Mouse (Mus musculus): ENCODE results near the gene Unc80. TPM values are rescaled to one million over a fixed set of nuclear protein-coding genes. Genes with fewer than 3 reads are reported as not detected.
"Not testable (repeated sequence)": the region's sequence is repeated elsewhere in the genome, so short reads cannot be mapped to it uniquely, and the experiment has no call there.

Gene Unc80
- polyA plus RNA-seq, 1 experiment from 2014 or later, result 6.8 TPM

GRCm38 (mm10) chr1:66694266-66694665 lies 226.1 kb downstream of the Unc80 start:
- no peak for ATAC-seq (ENCODE audit: low FRiP score, low read depth)
- no peak overlapping the region for H3K27ac ChIP-seq (replicated peaks)
- WGBS, result 78% methylated on average over 5 of the region's 5 CpGs
- no peaks in the 10 kb centered on the region for H3K9me3 ChIP-seq
- no peak overlapping the region for H3K4me2 ChIP-seq
- H3K4me1 ChIP-seq (replicated peaks), result no peaks in the 10 kb centered on the region
- H3K27me3 ChIP-seq, result no peaks in the 10 kb centered on the region
- H3K36me3 ChIP-seq, result no peaks in the 10 kb centered on the region
- H3K4me3 ChIP-seq, result no peak overlapping the region
- no peak overlapping the region for H3K9ac ChIP-seq

GRCm38 (mm10) chr1:66695296-66695695 lies 227.1 kb downstream of the Unc80 start:
- Histone ChIP-seq H3K4me3 (no peak overlapping the region), H3K27ac (replicated peaks) (no peak overlapping the region), H3K4me2 (no peak overlapping the region), H3K27me3 (no peaks in the 10 kb centered on the region), H3K36me3 (no peaks in the 10 kb centered on the region), H3K9me3 (no peaks in the 10 kb centered on the region), H3K4me1 (replicated peaks) (peaks cover 3% of the 10 kb centered on the region; the same call in 1 of the 2 replicates), H3K9ac (no peak overlapping the region)
- WGBS, result 70% methylated on average over 7 of the region's 7 CpGs
- no peak for ATAC-seq (ENCODE audit: low FRiP score, low read depth)

- not testable (repeated sequence) for ATAC-seq (ENCODE audit: low FRiP score, low read depth); H3K27me3 ChIP-seq
- 86% methylated on average over 10 of the region's 10 CpGs for WGBS
These were observed 231.5 kb downstream of the Unc80 start for GRCm38 (mm10) chr1:66699630-66700029.

GRCm38 (mm10) chr1:66700149-66700692 lies 232.1 kb downstream of the Unc80 start:
- H3K36me3 ChIP-seq, result no peaks in the 10 kb centered on the region
- H3K4me3 ChIP-seq, result peak overlapping the region; percentile 61
- peaks cover 34% of the 10 kb centered on the region for H3K4me1 ChIP-seq (replicated peaks)
- no peaks in the 10 kb centered on the region for H3K27me3 ChIP-seq
- peak overlapping the region; percentile 86 for H3K27ac ChIP-seq (replicated peaks)
- no peak overlapping the region for H3K9ac ChIP-seq
- WGBS, result 43% methylated on average over 5 of the region's 5 CpGs
- H3K4me2 ChIP-seq, result peak overlapping the region; percentile 71
- no peaks in the 10 kb centered on the region for H3K9me3 ChIP-seq
- ATAC-seq (ENCODE audit: low FRiP score, low read depth), result peak; percentile 55

More at GRCm38 (mm10) chr1:66699630-66700029, 231.5 kb downstream of the Unc80 start:
- H3K4me1 ChIP-seq (replicated peaks), result peaks cover 34% of the 10 kb centered on the region
- not testable (repeated sequence) for H3K27ac ChIP-seq (replicated peaks); H3K4me2 ChIP-seq; H3K4me3 ChIP-seq; H3K9ac ChIP-seq; H3K9me3 ChIP-seq; H3K36me3 ChIP-seq

- peak; percentile 100 for ATAC-seq (ENCODE audit: low FRiP score, low read depth)
- Histone ChIP-seq H3K9me3 (no peaks in the 10 kb centered on the region), H3K4me1 (replicated peaks) (peaks cover 34% of the 10 kb centered on the region), H3K27me3 (no peaks in the 10 kb centered on the region), H3K36me3 (no peaks in the 10 kb centered on the region), H3K9ac (peak within 1 kb of the TSS; percentile 68), H3K4me2 (peak within 1 kb of the TSS; percentile 71), H3K27ac (replicated peaks) (peak within 1 kb of the TSS; percentile 86), H3K4me3 (peak within 1 kb of the TSS; percentile 61)
- WGBS, result under 1% methylated on average over 73 of the region's 73 CpGs
These were observed 232.8 kb downstream of the Unc80 start, which contains the start of gene Rpe for GRCm38 (mm10) chr1:66700693-66701575. Rpe (plus strand) TSS chr1:66700831.

- H3K27ac ChIP-seq (replicated peaks), result no peak overlapping the region
These were observed 233.4 kb downstream of the Unc80 start for GRCm38 (mm10) chr1:66701576-66701940.

GRCm38 (mm10) chr1:66702623-66703345 lies 234.6 kb downstream of the Unc80 start:
- 87% methylated on average over 4 of the region's 4 CpGs for WGBS
- H3K27ac ChIP-seq (replicated peaks), result no peak overlapping the region
- H3K9me3 ChIP-seq, result no peaks in the 10 kb centered on the region
- no peak overlapping the region for H3K4me3 ChIP-seq
- H3K4me2 ChIP-seq, result peak overlapping the region; percentile 6; the same call in 1 of the 2 replicates
- peaks cover 11% of the 10 kb centered on the region; the same call in 1 of the 2 replicates for H3K36me3 ChIP-seq
- no peak for ATAC-seq (ENCODE audit: low FRiP score, low read depth)
- H3K4me1 ChIP-seq (replicated peaks), result peaks cover 34% of the 10 kb centered on the region
- H3K9ac ChIP-seq, result no peak overlapping the region
- H3K27me3 ChIP-seq, result no peaks in the 10 kb centered on the region

More at GRCm38 (mm10) chr1:66701576-66701940, 233.4 kb downstream of the Unc80 start:
- Histone ChIP-seq H3K9me3 (no peaks in the 10 kb centered on the region), H3K4me2 (peak overlapping the region; percentile 71), H3K27me3 (no peaks in the 10 kb centered on the region), H3K9ac (peak overlapping the region; percentile 68), H3K4me3 (peak overlapping the region; percentile 61), H3K36me3 (peaks cover 3% of the 10 kb centered on the region; the same call in 1 of the 2 replicates), H3K4me1 (replicated peaks) (peaks cover 34% of the 10 kb centered on the region)
- no peak for ATAC-seq (ENCODE audit: low FRiP score, low read depth)
- WGBS, result 40% methylated on average over 2 of the region's 2 CpGs

- 51% methylated on average over 6 of the region's 6 CpGs for WGBS
- no peaks in the 10 kb centered on the region for H3K9me3 ChIP-seq
- no peaks in the 10 kb centered on the region for H3K27me3 ChIP-seq
- no peak for ATAC-seq (ENCODE audit: low FRiP score, low read depth)
- peaks cover 11% of the 10 kb centered on the region; the same call in 1 of the 2 replicates for H3K36me3 ChIP-seq
- no peak overlapping the region for H3K4me3 ChIP-seq
- H3K9ac ChIP-seq, result no peak overlapping the region
- 0 out of 2 replicates have a peak overlapping the region, but pooled peaks have one; percentile 4 for H3K4me2 ChIP-seq
- H3K27ac ChIP-seq (replicated peaks), result no peak overlapping the region
- peaks cover 34% of the 10 kb centered on the region for H3K4me1 ChIP-seq (replicated peaks)
These were observed 236.4 kb downstream of the Unc80 start for GRCm38 (mm10) chr1:66704523-66704922.

- no peak for ATAC-seq (ENCODE audit: low FRiP score, low read depth)
- Histone ChIP-seq H3K4me1 (replicated peaks) (no peaks in the 10 kb centered on the region), H3K4me3 (no peak overlapping the region), H3K27ac (replicated peaks) (no peak overlapping the region), H3K9me3 (no peaks in the 10 kb centered on the region), H3K4me2 (no peak overlapping the region), H3K27me3 (no peaks in the 10 kb centered on the region), H3K36me3 (peaks cover 21% of the 10 kb centered on the region), H3K9ac (no peak overlapping the region)
- WGBS, result 94% methylated on average over 3 of the region's 3 CpGs
These were observed 244.7 kb downstream of the Unc80 start for GRCm38 (mm10) chr1:66712859-66713258.

GRCm38 (mm10) chr1:66730581-66730980 lies 262.4 kb downstream of the Unc80 start:
- Histone ChIP-seq H3K4me2 (no peak overlapping the region), H3K36me3 (peaks cover 23% of the 10 kb centered on the region), H3K4me3 (no peak overlapping the region), H3K4me1 (replicated peaks) (no peaks in the 10 kb centered on the region), H3K27ac (replicated peaks) (no peak overlapping the region), H3K9ac (no peak overlapping the region), H3K27me3 (no peaks in the 10 kb centered on the region), H3K9me3 (no peaks in the 10 kb centered on the region)
- WGBS, result 90% methylated on average over 1 of the region's 1 CpGs
- no peak for ATAC-seq (ENCODE audit: low FRiP score, low read depth)

All from hindbrain, embryonic 15.5 days (tissue).